Mouse (Mus musculus): ENCODE measurements around the gene Ppfia1. TPM values are rescaled to one million over a fixed set of nuclear protein-coding genes. Genes with fewer than 3 reads are reported as not detected.

Ppfia1 gene
- total and polyA plus RNA-seq, 2 experiments from 2014 or later, result 18.6 to 43.5 TPM

GRCm38 (mm10) chr7:144427460-144427859 is 126.1 kb downstream of the Ppfia1 start:
- ATAC-seq (ENCODE audit: insufficient read depth, low read depth) (no peak), DNase-seq (ENCODE audit: low spot score) (no peak)
- 82% methylated on average over 3 of the region's 3 CpGs for WGBS
- Histone ChIP-seq H3K4me1 (ENCODE audit: control insufficient read depth, insufficient read depth) (no peaks in the 10 kb centered on the region), H3K4me2 (ENCODE audit: low read depth, low read length) (no peak overlapping the region), H3K9me3 (replicated peaks; ENCODE audit: control insufficient read depth, low read length) (no peaks in the 10 kb centered on the region), H3K36me3 (replicated peaks; ENCODE audit: control insufficient read depth, insufficient read depth, low read length) (no peaks in the 10 kb centered on the region), H3K27me3 (ENCODE audit: control insufficient read depth, insufficient read depth, low read length) (no peaks in the 10 kb centered on the region), H3K4me3 (ENCODE audit: low read depth, low read length) (no peak overlapping the region), H3K27ac (ENCODE audit: low read depth) (no peak overlapping the region), H3K9ac (replicated peaks; ENCODE audit: low read depth, low read length) (no peak overlapping the region)
- TF ChIP-seq EP300 (IDR thresholded peaks at IDR 0.05; ENCODE audit: low read depth) (no peak), CTCF (IDR thresholded peaks at IDR 0.05; ENCODE audit: low read depth) (peak; percentile 13; the same call in 1 of the 2 replicates)

Other genes with a start within 250 kb of the Ppfia1 start
- 69.0 and 87.7 TPM in 2 replicates for gene Cttn, start 82.7 kb downstream of the Ppfia1 start, total RNA-seq (2014; rRNA removed; ENCODE audit: low replicate concordance)
- gene Cttn, start 82.7 kb downstream of the Ppfia1 start, polyA plus RNA-seq (2015; fragmentation: Nextera tagmentation; extraction: Ambion mirVana), result 79.4 and 87.3 TPM in 2 replicates
- 5.2 and 7.4 TPM in 2 replicates for gene Fadd, start 28.7 kb upstream of the Ppfia1 start, total RNA-seq (2014; rRNA removed; ENCODE audit: low replicate concordance)
- 10.6 and 11.3 TPM in 2 replicates for gene Fadd, start 28.7 kb upstream of the Ppfia1 start, polyA plus RNA-seq (2015; fragmentation: Nextera tagmentation; extraction: Ambion mirVana)
- gene Ano1, start 198.2 kb upstream of the Ppfia1 start, total RNA-seq (2014; rRNA removed; ENCODE audit: low replicate concordance), result 11.1 and 11.8 TPM in 2 replicates
- 4.4 and 4.5 TPM in 2 replicates for gene Ano1, start 198.2 kb upstream of the Ppfia1 start, polyA plus RNA-seq (2015; fragmentation: Nextera tagmentation; extraction: Ambion mirVana)

Measured in heart, postnatal 0 days (tissue).